Mouse (Mus musculus) liver, adult 2 months (tissue): ENCODE results near the gene Sox5.

Experiments used
- CTCF ChIP-seq: fragments of 200-500 bp; IDR thresholded peaks from 2 replicates; pipeline ENCODE4 v1.5.1; 2011; ENCODE audit warnings: low read depth, low read length, control low read depth
- POLR2A ChIP-seq: fragments of 200-500 bp; IDR thresholded peaks from 2 replicates; pipeline ENCODE4 v1.6.1; 2011; ENCODE audit warnings: low read length, control low read depth; ENCODE audit not compliant: insufficient read depth; ENCODE audit errors: extremely low read depth

DNA sequence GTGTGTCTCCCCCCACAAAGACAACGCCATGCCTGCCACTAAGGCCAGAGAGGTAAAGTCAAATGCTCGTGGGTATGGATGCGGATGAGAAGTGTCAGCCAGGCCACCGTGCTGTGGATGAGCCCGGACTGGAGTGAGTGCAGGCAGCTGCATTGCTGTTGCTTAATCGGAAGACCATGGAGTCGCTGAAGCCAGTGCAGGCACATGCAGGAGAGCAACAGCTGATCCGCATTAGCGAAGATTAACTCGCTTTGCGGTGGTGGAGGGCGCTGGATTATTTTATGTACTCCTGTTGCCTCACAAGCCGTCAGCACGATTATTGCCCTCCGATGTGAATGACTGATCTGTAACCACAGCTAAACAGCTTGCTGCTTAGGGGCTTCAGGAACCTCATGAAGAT is 922.2 kb downstream of the Sox5 start:
- TF ChIP-seq CTCF (no peak), POLR2A (no peak)
